Mouse (Mus musculus): ENCODE measurements around the gene Slc17a7. TPM values are rescaled to one million over a fixed set of nuclear protein-coding genes. Genes with fewer than 3 reads are reported as not detected.
"Not testable (repeated sequence)": the region's sequence is repeated elsewhere in the genome, so short reads cannot be mapped to it uniquely, and the experiment has no call there.

Gene Slc17a7
- polyA plus RNA-seq, 1 experiment from 2014 or later: 0.42 TPM

DNA sequence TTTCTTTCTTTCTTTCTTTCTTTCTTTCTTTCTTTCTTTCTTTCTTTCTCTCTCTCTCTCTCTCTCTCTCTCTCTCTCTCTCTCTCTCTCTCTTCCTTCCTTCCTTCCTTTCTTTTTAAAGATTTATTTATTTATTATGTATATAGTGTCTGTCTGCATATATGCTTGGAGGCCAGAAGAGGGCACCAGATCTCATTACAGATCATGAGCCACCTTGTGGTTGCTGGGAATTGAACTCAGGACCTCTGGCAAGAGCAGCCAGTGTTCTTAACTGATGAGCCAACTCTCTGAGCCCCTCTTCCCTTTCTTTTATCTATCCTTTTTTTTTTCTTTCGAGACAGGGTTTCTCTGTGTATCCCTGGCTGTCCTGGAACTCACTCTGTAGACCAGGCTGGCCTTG lies 10.0 kb downstream of the Slc17a7 start:
- WGBS: 55% methylated on average over 1 of the region's 1 CpGs
- not testable (repeated sequence) for H3K27ac ChIP-seq; H3K9me3 ChIP-seq; H3K36me3 ChIP-seq; H3K9ac ChIP-seq; H3K4me3 ChIP-seq; H3K4me2 ChIP-seq; ATAC-seq (ENCODE audit: low FRiP score)
- Histone ChIP-seq H3K4me1 (replicated peaks) (peaks cover 19% of the 10 kb centered on the region), H3K27me3 (peaks cover 97% of the 10 kb centered on the region)

GRCm38 (mm10) chr7:45174567-45175280 lies 11.0 kb downstream of the Slc17a7 start:
- peaks cover 17% of the 10 kb centered on the region for H3K4me1 ChIP-seq (replicated peaks)
- 6% methylated on average over 20 of the region's 29 CpGs for WGBS
- peaks cover 97% of the 10 kb centered on the region for H3K27me3 ChIP-seq
- H3K4me3 ChIP-seq: 0 out of 2 replicates have a peak overlapping the region, but pooled peaks have one; percentile 9
- H3K27ac ChIP-seq: no peak overlapping the region
- no peaks in the 10 kb centered on the region for H3K36me3 ChIP-seq
- H3K4me2 ChIP-seq: peak overlapping the region; percentile 31; the same call in 1 of the 2 replicates
- no peak overlapping the region for H3K9ac ChIP-seq
- H3K9me3 ChIP-seq: 0 out of 2 replicates have a peak, but pooled peaks cover 1% of the 10 kb centered on the region
- no peak for ATAC-seq (ENCODE audit: low FRiP score)

- H3K4me3 ChIP-seq: no peak overlapping the region
- ATAC-seq (ENCODE audit: low FRiP score): no peak
- WGBS: 2% methylated on average over 13 of the region's 13 CpGs
- no peak overlapping the region for H3K9ac ChIP-seq
- peaks cover 97% of the 10 kb centered on the region for H3K27me3 ChIP-seq
- H3K36me3 ChIP-seq: no peaks in the 10 kb centered on the region
- H3K9me3 ChIP-seq: no peaks in the 10 kb centered on the region
- H3K4me1 ChIP-seq (replicated peaks): peaks cover 17% of the 10 kb centered on the region
- H3K27ac ChIP-seq: no peak overlapping the region
- H3K4me2 ChIP-seq: no peak overlapping the region
These were observed 11.6 kb downstream of the Slc17a7 start for GRCm38 (mm10) chr7:45175398-45175797.

GRCm38 (mm10) chr7:45175929-45176328 lies 12.2 kb downstream of the Slc17a7 start:
- no peak for ATAC-seq (ENCODE audit: low FRiP score)
- H3K9ac ChIP-seq: 0 out of 2 replicates have a peak overlapping the region, but pooled peaks have one; percentile 39
- 1% methylated on average over 23 of the region's 23 CpGs for WGBS

GRCm38 (mm10) chr7:45176356-45176755 lies 12.6 kb downstream of the Slc17a7 start:
- peak overlapping the region; percentile 17 for H3K4me3 ChIP-seq
- H3K4me2 ChIP-seq: peak overlapping the region; percentile 31
- peaks cover 22% of the 10 kb centered on the region for H3K4me1 ChIP-seq (replicated peaks)
- no peak for ATAC-seq (ENCODE audit: low FRiP score)
- 3% methylated on average over 30 of the region's 31 CpGs for WGBS
- H3K27me3 ChIP-seq: peaks cover 97% of the 10 kb centered on the region
- H3K9me3 ChIP-seq: no peaks in the 10 kb centered on the region
- peak overlapping the region; percentile 39; the same call in 1 of the 2 replicates for H3K9ac ChIP-seq
- no peak overlapping the region for H3K27ac ChIP-seq
- no peaks in the 10 kb centered on the region for H3K36me3 ChIP-seq

More at GRCm38 (mm10) chr7:45175929-45176328, 12.2 kb downstream of the Slc17a7 start:
- H3K4me2 ChIP-seq: peak overlapping the region; percentile 31
- peaks cover 18% of the 10 kb centered on the region for H3K4me1 ChIP-seq (replicated peaks)
- H3K36me3 ChIP-seq: no peaks in the 10 kb centered on the region
- H3K9me3 ChIP-seq: no peaks in the 10 kb centered on the region
- H3K4me3 ChIP-seq: peak overlapping the region; percentile 17
- H3K27me3 ChIP-seq: peaks cover 97% of the 10 kb centered on the region
- H3K27ac ChIP-seq: no peak overlapping the region

- H3K4me1 ChIP-seq (replicated peaks): peaks cover 35% of the 10 kb centered on the region
- no peak overlapping the region for H3K9ac ChIP-seq
- ATAC-seq (ENCODE audit: low FRiP score): no peak
- no peak overlapping the region for H3K27ac ChIP-seq
- H3K4me2 ChIP-seq: no peak overlapping the region
- no peaks in the 10 kb centered on the region for H3K9me3 ChIP-seq
- no peaks in the 10 kb centered on the region for H3K36me3 ChIP-seq
- WGBS: 23% methylated on average over 7 of the region's 7 CpGs
- H3K4me3 ChIP-seq: no peak overlapping the region
- peaks cover 98% of the 10 kb centered on the region for H3K27me3 ChIP-seq
These were observed 14.8 kb downstream of the Slc17a7 start for GRCm38 (mm10) chr7:45178550-45178949.

- Histone ChIP-seq H3K36me3 (no peaks in the 10 kb centered on the region), H3K27me3 (peaks cover 100% of the 10 kb centered on the region), H3K27ac (no peak within 1 kb of the TSS), H3K4me1 (replicated peaks) (peaks cover 34% of the 10 kb centered on the region), H3K4me3 (no peak within 1 kb of the TSS), H3K9ac (no peak within 1 kb of the TSS), H3K4me2 (no peak within 1 kb of the TSS), H3K9me3 (no peaks in the 10 kb centered on the region)
- ATAC-seq (ENCODE audit: low FRiP score): no peak
- 26% methylated on average over 7 of the region's 7 CpGs for WGBS
These were observed 15.7 kb downstream of the Slc17a7 start, which contains the start of gene Gfy for GRCm38 (mm10) chr7:45179469-45179868. Gene Gfy, minus strand, starts transcription at chr7:45179569.

DNA sequence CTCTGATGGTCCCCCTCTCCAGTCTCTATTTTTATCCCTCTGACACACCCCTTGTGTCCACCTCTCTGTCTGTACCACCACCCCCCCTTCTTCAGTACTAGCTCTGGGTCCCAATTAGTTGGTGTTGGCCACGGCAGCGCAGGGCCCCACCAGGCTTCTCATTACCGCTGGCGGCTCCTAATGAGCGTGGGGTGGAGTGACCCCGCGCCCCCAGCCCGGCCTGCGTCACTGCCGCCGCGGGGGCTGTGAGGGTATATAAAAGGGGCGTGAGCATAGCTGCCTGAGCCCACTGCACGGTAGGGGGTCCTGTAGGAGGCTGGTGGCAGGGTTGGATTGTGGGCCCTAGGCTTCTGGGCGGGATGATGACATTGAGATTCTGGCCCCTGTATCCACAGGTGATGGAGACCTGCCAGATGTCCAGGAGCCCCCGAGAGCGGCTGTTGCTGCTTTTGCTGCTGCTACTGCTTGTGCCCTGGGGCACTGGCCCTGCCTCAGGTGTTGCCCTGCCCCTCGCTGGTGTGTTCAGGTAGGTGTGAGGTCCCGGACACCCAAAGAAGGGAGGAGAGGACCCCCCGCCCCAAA lies 17.2 kb downstream of the Slc17a7 start, which contains the start of gene Pth2:
Gene Pth2 (plus strand): TSS at position 100 of the 582 bp plus-strand sequence.
- ATAC-seq (ENCODE audit: low FRiP score): no peak
- H3K9ac ChIP-seq: peak within 1 kb of the TSS; percentile 46

DNA sequence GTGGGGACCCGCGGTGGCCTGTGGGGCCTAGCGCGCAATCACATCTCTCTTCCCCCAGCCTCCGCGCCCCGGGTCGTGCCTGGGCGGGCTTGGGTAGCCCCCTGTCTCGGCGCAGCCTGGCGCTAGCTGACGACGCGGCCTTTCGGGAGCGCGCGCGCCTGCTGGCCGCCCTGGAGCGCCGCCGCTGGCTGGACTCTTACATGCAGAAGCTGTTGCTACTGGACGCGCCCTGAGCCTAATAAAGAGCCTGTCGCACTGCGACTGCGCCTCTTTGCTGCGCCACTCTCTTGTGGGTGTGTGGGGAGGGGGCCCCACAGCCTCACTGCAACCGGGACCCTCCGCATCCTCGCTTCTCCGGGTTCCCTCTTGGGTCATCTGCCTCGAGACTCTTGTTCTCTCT lies 17.8 kb downstream of the Slc17a7 start:
- no peak overlapping the region for H3K27ac ChIP-seq
- peaks cover 100% of the 10 kb centered on the region for H3K27me3 ChIP-seq
- H3K9ac ChIP-seq: peak overlapping the region; percentile 46
- H3K4me2 ChIP-seq: peak overlapping the region; percentile 56
- ATAC-seq (ENCODE audit: low FRiP score): no peak
- WGBS: 3% methylated on average over 22 of the region's 35 CpGs
- peaks cover 29% of the 10 kb centered on the region for H3K4me1 ChIP-seq (replicated peaks)
- H3K9me3 ChIP-seq: no peaks in the 10 kb centered on the region
- H3K4me3 ChIP-seq: peak overlapping the region; percentile 32
- no peaks in the 10 kb centered on the region for H3K36me3 ChIP-seq

More for the DNA sequence above, 17.2 kb downstream of the Slc17a7 start, which contains the start of gene Pth2:
- Histone ChIP-seq H3K4me1 (replicated peaks) (peaks cover 35% of the 10 kb centered on the region), H3K4me3 (peak within 1 kb of the TSS; percentile 32), H3K27ac (no peak within 1 kb of the TSS), H3K4me2 (peak within 1 kb of the TSS; percentile 56), H3K9me3 (no peaks in the 10 kb centered on the region), H3K27me3 (peaks cover 100% of the 10 kb centered on the region), H3K36me3 (no peaks in the 10 kb centered on the region)
- 22% methylated on average over 20 of the region's 20 CpGs for WGBS

- Histone ChIP-seq H3K27ac (no peak overlapping the region), H3K4me3 (peak overlapping the region; percentile 32), H3K36me3 (no peaks in the 10 kb centered on the region), H3K4me2 (peak overlapping the region; percentile 56), H3K9me3 (no peaks in the 10 kb centered on the region), H3K27me3 (peaks cover 100% of the 10 kb centered on the region), H3K9ac (peak overlapping the region; percentile 49; the same call in 1 of the 2 replicates), H3K4me1 (replicated peaks) (peaks cover 29% of the 10 kb centered on the region)
- ATAC-seq (ENCODE audit: low FRiP score): peak; percentile 84
- WGBS: under 1% methylated on average over 34 of the region's 34 CpGs
These were observed 18.5 kb downstream of the Slc17a7 start for GRCm38 (mm10) chr7:45182199-45182601.

DNA sequence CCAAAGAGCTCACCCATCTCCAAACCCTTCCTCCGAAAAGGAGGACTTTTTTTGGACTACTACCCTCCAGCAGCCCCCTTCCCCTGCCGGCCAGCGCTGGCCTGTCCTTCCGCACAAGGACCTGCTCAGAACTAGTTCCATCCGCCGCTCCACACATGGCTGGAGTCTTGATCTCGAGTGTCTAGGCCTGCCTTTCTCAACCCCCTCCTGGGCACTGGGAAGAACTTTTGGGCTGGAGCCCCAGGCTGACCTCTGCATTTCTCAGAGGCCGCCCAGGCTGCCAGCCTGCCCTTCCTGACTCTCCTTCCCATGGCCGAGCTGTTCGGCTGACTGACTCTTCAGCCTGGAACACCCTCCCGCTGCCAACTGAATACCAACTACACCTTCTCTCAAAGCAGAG lies 18.9 kb downstream of the Slc17a7 start:
- 24% methylated on average over 11 of the region's 11 CpGs for WGBS
- Histone ChIP-seq H3K4me1 (replicated peaks) (peaks cover 29% of the 10 kb centered on the region), H3K4me2 (peak overlapping the region; percentile 56), H3K9ac (peak overlapping the region; percentile 49; the same call in 1 of the 2 replicates), H3K9me3 (no peaks in the 10 kb centered on the region), H3K27ac (no peak overlapping the region), H3K27me3 (peaks cover 97% of the 10 kb centered on the region), H3K36me3 (no peaks in the 10 kb centered on the region), H3K4me3 (peak overlapping the region; percentile 32)
- no peak for ATAC-seq (ENCODE audit: low FRiP score)

- no peak overlapping the region for H3K27ac ChIP-seq
- H3K9ac ChIP-seq: no peak overlapping the region; the same call in 1 of the 2 replicates
- no peak overlapping the region for H3K4me2 ChIP-seq
- H3K4me1 ChIP-seq (replicated peaks): peaks cover 29% of the 10 kb centered on the region
- no peak for ATAC-seq (ENCODE audit: low FRiP score)
- no peaks in the 10 kb centered on the region for H3K9me3 ChIP-seq
- H3K4me3 ChIP-seq: no peak overlapping the region
- peaks cover 97% of the 10 kb centered on the region for H3K27me3 ChIP-seq
- 74% methylated on average over 7 of the region's 7 CpGs for WGBS
- no peaks in the 10 kb centered on the region for H3K36me3 ChIP-seq
These were observed 19.9 kb downstream of the Slc17a7 start for GRCm38 (mm10) chr7:45183672-45184071.

Measured in hindbrain, embryonic 13.5 days (tissue).